Mouse (Mus musculus) megakaryocyte, adult 5-6 weeks (primary cell): Measurements from ENCODE around the gene Rgs8. TPM values are rescaled to one million over a fixed set of nuclear protein-coding genes. Genes with fewer than 3 reads are reported as not detected.
A peak's percentile ranks its signal among the peaks of the same experiment; 100 is the strongest.

ENCODE experiments used
- ATAC-seq: 2 replicates; pipeline ENCODE4 v1.8.0; 2016; ENCODE audit warnings: mild to moderate bottlenecking, inconsistent platforms; ENCODE audit not compliant: poor library complexity, severe bottlenecking
- total RNA-seq, 2 experiments: library from RNA; stranded (forward) in 1 of 2; stranded (reverse) in 1 of 2; fragments of 153-499, 151-499 nt in 1 of 2; fragments of 221-1000, 200-1000 nt in 1 of 2; gene quantifications; 2 replicates each; pipeline versions ENCODE4 v1.2.3 to v1.2.4; 2015 to 2017

Rgs8 gene
- total RNA-seq (2015), result not detected in 2 replicates
- 0.33 TPM in 1 of 2 replicates, not detected in the other for total RNA-seq (2017)

- no peak for ATAC-seq
Measured at GRCm38 (mm10) chr1:153652938-153653623, at the start of gene Rgs8. TSS of gene Rgs8 (plus strand) at chr1:153653025.

- peak; percentile 62 for ATAC-seq
Measured at GRCm38 (mm10) chr1:153617340-153617830, 35.4 kb upstream of the Rgs8 start.

DNA sequence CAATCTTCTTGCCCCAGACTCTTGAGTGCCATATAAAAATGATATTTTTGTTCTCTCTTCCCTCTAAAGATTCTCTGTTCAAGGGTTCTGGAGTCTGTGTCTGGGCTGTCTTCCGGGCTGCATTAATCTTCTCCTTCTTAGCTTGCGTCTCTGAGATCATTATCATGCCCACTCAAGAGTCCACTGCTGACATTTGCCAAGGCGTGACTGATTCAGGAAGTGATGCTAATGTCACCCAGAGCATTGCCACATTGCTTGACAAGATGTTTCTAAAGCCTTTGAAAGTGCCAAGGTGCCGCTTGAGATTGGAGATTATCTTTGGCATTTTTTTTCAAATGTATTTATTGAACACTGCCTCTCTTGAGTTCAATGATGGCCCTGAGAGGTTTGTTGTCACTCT, 29.8 kb upstream of the Rgs8 start:
- peak; percentile 80 for ATAC-seq

DNA sequence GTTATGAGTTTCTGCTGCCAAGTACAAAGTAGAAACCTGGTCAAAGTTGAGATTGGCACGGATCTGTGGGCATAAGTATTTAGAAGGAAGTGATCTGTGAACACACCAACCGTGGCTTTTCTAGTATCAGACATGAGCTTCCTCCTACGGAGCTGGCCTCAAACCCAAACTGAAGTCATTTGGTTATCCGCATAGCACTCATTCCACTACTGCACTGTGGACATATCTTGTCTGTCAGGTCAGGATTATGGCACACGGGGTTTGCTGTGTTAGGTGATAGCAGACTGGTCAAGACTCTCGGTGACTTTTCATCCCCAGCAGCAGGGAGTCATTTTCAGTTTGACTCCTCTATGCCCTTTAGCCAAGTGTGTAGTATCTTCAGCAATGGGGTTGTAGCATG, 20.1 kb upstream of the Rgs8 start:
- peak; percentile 35 for ATAC-seq

DNA sequence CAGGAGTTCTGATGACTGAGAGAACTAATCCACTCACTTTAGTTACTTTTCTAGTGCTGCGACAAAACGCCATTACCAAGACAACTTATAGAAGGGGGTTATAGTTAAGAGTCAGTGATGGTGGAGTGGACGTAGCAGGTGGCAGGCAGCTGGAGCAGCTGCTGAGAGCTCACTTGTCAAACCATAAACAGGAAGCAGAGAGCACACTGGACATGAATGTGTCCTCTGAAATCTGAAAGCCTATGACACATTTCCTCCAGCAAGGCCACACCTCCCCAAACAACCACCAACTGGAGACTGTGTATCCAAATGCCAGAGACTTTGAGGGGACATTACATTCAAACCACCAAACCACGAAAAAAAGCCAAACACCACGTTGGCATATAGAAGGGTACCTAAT, 17.8 kb upstream of the Rgs8 start:
- no peak for ATAC-seq

- ATAC-seq, result no peak
Measured at GRCm38 (mm10) chr1:153635521-153635920, 17.3 kb upstream of the Rgs8 start.

- ATAC-seq, result no peak
Measured at GRCm38 (mm10) chr1:153636821-153637220, 16.0 kb upstream of the Rgs8 start.

DNA sequence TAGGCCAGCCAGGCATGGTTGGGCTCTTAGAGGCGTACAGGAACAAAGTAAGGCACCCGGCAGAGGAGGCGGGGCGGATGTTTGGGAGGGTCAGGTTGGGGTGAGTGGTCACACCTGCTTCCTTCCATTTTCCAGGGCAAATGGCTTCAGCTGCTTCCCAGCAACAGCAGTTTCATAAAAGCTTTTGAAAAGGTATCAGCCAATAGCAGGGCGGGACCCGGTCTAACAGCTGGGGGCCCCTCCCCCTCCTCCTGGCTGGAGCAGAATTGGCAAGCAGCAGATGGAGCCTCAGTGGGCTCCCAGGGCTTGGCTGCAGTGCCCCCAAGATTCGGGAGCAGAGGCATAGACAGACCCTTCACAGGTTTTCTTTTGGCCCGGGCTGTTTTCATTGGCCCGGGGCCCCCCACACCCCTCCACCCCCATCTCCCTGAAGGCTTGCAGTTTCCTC, 11.3 kb upstream of the Rgs8 start:
- ATAC-seq, result no peak

DNA sequence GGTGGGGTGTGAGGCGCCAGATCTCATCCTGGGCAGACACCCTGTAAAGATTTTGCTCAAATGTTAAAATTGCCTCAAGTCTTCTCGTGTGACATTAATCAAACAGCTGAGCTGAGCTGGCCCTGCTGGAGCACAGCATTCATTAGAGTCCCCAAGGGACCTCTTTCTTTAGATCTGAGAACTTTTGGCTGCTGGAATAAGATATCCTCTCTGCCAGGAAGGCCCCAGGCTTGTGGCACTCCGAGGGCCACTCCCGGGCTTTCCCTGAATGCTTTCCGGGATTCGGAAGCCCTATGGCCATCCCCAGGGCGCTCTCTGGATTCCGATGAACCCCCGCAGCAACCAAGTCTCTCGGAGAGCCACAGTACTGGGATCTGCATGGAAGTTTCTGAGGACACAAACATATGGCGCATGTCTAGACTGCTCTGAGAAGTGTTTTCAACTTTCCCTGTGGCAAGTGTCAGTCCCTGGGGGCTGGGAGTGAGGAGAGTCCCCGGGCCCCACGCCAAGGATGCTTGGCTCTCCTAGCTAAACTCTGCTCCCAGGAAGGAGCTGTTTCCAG, 10.8 kb upstream of the Rgs8 start:
- ATAC-seq, result no peak

DNA sequence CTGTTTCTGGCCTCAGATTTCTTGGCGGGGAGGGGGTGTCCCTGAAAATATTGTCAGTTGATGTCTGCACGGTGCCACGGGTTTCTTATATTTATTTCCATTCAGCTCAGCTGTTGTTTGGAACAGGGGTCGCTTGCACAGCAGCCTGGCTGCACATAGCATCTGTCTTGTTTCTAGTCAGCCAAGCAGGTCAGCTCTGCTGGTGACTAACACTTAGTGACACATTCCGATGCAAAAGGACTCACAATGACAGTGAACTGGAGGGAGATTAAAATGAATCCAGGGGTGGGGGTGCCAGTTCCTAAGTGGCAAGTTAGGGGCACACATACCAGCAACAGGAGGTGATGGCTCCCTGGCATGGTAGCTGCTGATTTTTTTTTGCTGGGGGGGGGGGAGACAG, 849 bp downstream of the Rgs8 start:
- no peak for ATAC-seq

DNA sequence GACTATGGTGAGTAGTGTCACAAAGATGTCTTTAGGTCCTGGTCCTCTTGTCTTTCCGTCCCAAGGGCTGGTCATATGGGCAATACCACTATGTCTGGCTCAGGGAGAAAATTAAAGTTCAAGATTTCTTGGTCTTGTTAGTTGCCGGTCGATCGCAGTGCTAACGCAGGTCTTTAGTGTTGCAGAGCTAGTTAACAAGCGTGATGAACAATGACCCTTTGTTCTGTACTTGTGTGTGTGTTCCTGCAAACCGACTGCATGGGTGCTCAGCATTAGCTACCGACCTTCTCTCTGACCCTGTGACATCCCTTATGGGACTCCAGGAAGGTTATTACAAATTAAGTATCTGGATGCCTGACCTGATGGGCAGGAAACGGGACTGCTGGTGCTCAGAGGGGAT, 6.8 kb downstream of the Rgs8 start:
- no peak for ATAC-seq

GRCm38 (mm10) chr1:153660982-153661688, 8.3 kb downstream of the Rgs8 start:
- ATAC-seq, result no peak

DNA sequence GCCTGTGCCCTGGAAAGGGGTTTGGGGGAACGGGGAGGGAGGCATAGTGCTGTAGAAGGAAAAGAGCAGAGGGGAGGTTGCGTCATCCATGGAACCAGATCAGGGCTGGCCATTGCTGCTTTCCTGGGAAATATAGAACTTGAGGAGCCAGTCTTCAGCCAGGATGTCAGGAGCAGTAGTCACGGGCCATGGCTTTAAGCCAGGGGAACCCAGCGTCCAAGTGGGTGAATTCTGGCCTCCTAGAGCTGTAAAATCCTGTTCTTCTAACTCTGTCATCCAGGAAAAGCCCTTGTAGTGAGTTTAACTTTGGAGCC, 8.8 kb downstream of the Rgs8 start:
- ATAC-seq, result no peak

- no peak for ATAC-seq
Measured at GRCm38 (mm10) chr1:153662362-153662761, 9.5 kb downstream of the Rgs8 start.

DNA sequence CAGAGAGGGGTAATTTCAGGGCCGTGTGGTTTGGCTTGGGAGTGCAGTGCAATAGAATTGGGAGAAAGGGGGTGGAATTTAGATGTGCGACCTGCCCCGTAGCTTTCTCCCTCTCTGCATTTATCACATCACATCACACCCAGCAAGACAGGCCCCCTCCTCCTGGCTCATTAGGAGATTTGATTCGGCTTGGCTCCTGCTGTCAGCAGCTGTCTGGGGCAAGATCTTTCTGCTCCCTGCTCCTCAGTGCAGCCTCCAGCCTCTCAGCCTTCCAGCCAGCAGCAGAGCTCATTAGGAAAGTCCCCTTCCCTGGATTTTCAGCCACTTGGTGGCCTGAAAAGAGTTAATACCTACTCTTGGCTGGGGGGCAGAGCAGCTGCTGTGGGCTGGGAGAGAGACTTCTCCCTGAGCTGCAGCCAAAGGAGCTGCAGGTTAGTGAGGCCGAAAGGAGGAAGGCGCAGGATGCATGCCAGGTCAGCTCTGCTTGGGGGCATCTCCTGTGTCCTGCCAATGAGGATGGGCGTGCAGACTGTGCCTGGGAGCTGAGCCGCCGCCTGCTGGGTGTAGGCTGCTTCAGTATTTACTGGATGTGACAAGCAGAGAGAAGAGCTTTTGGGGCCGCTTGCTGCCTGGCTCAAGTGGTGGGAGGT, 12.4 kb downstream of the Rgs8 start:
- no peak for ATAC-seq

DNA sequence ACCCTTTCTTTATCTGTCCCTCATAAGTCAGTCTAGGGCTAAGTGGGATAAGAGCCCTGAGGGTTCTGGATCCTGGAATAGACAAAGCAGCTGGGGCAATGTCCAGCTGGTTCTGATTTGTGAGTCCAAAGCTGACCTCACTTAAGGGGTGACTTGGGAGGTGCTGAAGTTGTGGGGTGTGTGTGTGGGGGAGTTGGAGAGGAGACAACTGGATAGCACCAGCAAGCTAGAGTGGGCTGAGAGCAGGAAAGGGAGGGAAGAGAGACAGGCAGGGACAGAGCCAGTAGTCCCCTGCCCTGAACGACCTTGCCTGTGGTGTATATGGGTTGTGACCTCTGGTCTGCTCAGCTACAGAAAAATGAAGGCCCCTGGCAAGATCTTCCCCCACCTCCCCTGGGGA, 13.4 kb downstream of the Rgs8 start:
- no peak for ATAC-seq

DNA sequence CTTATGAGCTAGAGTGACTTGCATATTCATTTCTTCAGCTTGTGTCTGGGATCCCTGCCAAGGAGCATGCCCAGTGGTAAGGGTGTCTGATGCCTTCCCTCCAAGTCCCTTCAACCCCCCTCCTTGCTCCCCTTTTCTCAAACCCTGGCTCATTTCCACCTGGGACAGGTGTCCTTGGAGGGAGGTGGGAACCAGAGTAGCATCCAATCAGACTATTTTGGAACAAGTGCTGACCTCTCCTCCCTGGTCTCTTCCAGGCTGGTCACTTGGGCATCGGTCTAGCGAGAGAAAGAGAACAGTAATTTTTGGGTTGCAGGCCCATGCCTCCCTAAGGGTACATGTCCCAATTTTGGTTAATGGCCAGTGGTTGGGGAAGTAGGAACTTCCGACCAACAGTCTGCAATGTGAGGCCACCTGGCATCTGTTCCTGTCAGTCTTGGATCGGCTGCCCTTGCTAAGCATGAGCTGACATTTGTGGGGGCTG, 14.5 kb downstream of the Rgs8 start:
- no peak for ATAC-seq

DNA sequence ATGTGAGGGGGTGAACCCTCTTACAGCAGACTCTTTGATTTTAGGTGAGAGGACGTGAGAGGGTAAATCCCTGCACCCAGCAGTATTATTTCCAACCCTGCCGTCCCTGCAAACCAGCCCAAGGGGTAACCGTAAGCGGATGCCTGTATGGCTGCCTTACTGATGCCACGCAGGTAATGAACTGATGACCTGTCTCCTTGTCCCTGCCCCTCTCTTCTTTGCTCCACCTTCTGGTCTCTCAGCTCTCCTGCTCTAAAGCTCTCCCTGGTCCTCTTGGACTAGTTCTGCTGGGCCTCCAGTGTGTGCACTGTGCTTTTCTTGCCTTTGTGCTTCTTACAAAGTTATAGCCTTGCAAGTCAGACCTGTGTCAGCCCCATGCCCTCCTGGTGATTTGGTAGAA, 15.0 kb downstream of the Rgs8 start:
- ATAC-seq, result no peak

GRCm38 (mm10) chr1:153669086-153669485, 16.3 kb downstream of the Rgs8 start:
- no peak for ATAC-seq

GRCm38 (mm10) chr1:153669728-153670127, 16.9 kb downstream of the Rgs8 start:
- no peak for ATAC-seq

DNA sequence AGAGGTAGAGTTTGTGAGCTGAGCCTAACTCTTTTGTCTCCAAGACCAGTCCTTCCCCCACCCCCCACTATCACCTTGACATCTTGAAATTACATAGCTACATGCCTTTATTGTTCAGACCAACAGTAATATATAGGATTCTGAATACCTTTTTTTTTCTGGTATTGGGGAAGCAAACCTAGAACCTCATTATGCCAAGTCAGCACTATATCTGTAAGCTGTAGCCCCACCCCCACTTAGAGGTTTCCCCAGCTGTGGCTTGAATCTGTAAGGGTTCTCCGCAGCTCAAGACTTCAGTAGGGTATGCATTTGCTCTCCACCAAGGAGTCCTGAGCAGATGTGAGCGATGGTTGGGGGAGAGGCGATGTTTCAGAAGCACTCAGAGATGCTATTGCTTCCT, 18.5 kb downstream of the Rgs8 start:
- ATAC-seq, result no peak
